Mouse (Mus musculus) cerebellum, adult 2 months (tissue): ENCODE data around the gene Mki67. TPM values are rescaled to one million over a fixed set of nuclear protein-coding genes. Genes with fewer than 3 reads are reported as not detected.
A peak's percentile ranks its signal among the peaks of the same experiment; 100 is the strongest.
"Not testable (repeated sequence)": the region's sequence is repeated elsewhere in the genome, so short reads cannot be mapped to it uniquely, and the experiment has no call there.

Experiments
- DNase-seq, 2 experiments: peaks; one replicate each; pipeline ENCODE4 v3.0.0; 2021
- H3K27ac ChIP-seq: fragments of 200-500 bp; 2 replicates; pipeline ENCODE4 v1.5.1; 2012; ENCODE audit warnings: low read length, control low read depth, inconsistent platforms; ENCODE audit not compliant: insufficient read depth
- H3K27me3 ChIP-seq: fragments of 200-500 bp; 2 replicates; pipeline ENCODE4 v1.6.1; 2012; ENCODE audit warnings: inconsistent platforms, mild to moderate bottlenecking, low read length, moderate library complexity; ENCODE audit not compliant: control insufficient read depth, insufficient read depth
- H3K4me1 ChIP-seq: fragments of 200-500 bp; 2 replicates; pipeline ENCODE4 v1.6.1; 2011; ENCODE audit warnings: low read length; ENCODE audit not compliant: control insufficient read depth, insufficient read depth
- H3K4me3 ChIP-seq: fragments of 200-500 bp; replicated peaks from 2 replicates; pipeline ENCODE3; 2011; ENCODE audit warnings: mild to moderate bottlenecking, low read depth, low read length, control low read depth; ENCODE audit not compliant: insufficient read depth
- CTCF ChIP-seq: fragments of 200-500 bp; IDR thresholded peaks from 2 replicates; pipeline ENCODE4 v1.5.1; 2011; ENCODE audit warnings: low read depth, mild to moderate bottlenecking, control low read depth, low read length, moderate library complexity, borderline replicate concordance; ENCODE audit not compliant: insufficient read depth
- POLR2A ChIP-seq: fragments of 200-500 bp; IDR thresholded peaks from 2 replicates; pipeline ENCODE4 v1.6.1; 2011; ENCODE audit warnings: low read length, control low read depth, borderline replicate concordance; ENCODE audit not compliant: insufficient read depth
- WGBS: fragments of 180-500 bp; shearing (Covaris S2); methylation state at CpG from one replicate; pipeline ENCODE4 v1.1.7; 2018; 5-methylcytosine and 5-hydroxymethylcytosine counted together
- polyA plus RNA-seq: library from polyadenylated mRNA; depleted of rRNA; stranded (reverse); fragments of >200 nt; gene quantifications from 2 replicates; pipeline ENCODE4 v1.2.3, GENCODE M21; 2012

The Mki67 gene
- polyA plus RNA-seq, 1 experiment = 0.10 TPM

DNA sequence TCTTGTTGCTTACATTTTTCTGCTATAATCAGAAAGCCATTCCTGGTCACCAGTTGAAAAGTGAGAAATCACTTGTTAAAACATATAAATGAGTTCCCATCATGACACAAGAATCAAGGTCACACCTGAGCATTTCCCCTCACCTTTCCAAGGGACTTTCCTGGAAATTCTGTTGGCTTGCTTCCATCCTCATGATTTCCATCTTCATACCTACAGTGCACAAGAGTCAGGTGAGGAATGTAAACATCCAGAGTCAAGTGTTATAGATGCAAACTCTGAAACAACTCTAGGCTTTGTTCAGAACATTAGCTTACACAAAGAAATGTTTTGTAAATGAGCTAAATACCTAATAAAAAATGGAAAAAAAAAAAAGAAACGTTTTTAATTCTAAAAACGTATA lies 5.5 kb downstream of the Mki67 start:
- TF ChIP-seq POLR2A (no peak), CTCF (no peak)
- no peak overlapping the region for H3K27ac ChIP-seq
- H3K27me3 ChIP-seq = no peaks in the 10 kb centered on the region; the same call in 1 of the 2 replicates
- H3K4me1 ChIP-seq = no peaks in the 10 kb centered on the region
- 72% methylated on average over 2 of the region's 2 CpGs for WGBS
- H3K4me3 ChIP-seq = no peak overlapping the region
- DNase-seq = no peak

GRCm38 (mm10) chr7:135705753-135706152 lies 10.4 kb downstream of the Mki67 start:
- H3K4me1 ChIP-seq = no peaks in the 10 kb centered on the region
- H3K27me3 ChIP-seq = no peaks in the 10 kb centered on the region
- TF ChIP-seq POLR2A = no peak
- no peak for TF ChIP-seq CTCF
- H3K27ac ChIP-seq = no peak overlapping the region
- no peak for DNase-seq
- 91% methylated on average over 6 of the region's 6 CpGs for WGBS
- no peak overlapping the region for H3K4me3 ChIP-seq

GRCm38 (mm10) chr7:135705083-135705482 lies 11.1 kb downstream of the Mki67 start:
- 93% methylated on average over 1 of the region's 1 CpGs for WGBS
- TF ChIP-seq CTCF (no peak), POLR2A (no peak)

GRCm38 (mm10) chr7:135704251-135704650 lies 11.9 kb downstream of the Mki67 start:
- Histone ChIP-seq H3K27me3 (no peaks in the 10 kb centered on the region), H3K27ac (no peak overlapping the region), H3K4me1 (no peaks in the 10 kb centered on the region), H3K4me3 (no peak overlapping the region)
- 98% methylated on average over 8 of the region's 8 CpGs for whole genome bisulfite sequencing
- no peak for DNase-seq
- TF ChIP-seq CTCF = no peak
- TF ChIP-seq POLR2A = no peak

More at GRCm38 (mm10) chr7:135705083-135705482, 11.1 kb downstream of the Mki67 start:
- DNase-seq = no peak
- Histone ChIP-seq H3K4me3 (no peak overlapping the region), H3K4me1 (no peaks in the 10 kb centered on the region), H3K27ac (no peak overlapping the region), H3K27me3 (no peaks in the 10 kb centered on the region)

- DNase-seq = no peak
- no peak overlapping the region for H3K4me3 ChIP-seq
- 94% methylated on average over 9 of the region's 9 CpGs for WGBS
- H3K27ac ChIP-seq = no peak overlapping the region
- TF ChIP-seq CTCF (no peak), POLR2A (no peak)
- no peaks in the 10 kb centered on the region for H3K27me3 ChIP-seq
- no peaks in the 10 kb centered on the region for H3K4me1 ChIP-seq
Observed at GRCm38 (mm10) chr7:135703600-135704148, 12.5 kb downstream of the Mki67 start.

DNA sequence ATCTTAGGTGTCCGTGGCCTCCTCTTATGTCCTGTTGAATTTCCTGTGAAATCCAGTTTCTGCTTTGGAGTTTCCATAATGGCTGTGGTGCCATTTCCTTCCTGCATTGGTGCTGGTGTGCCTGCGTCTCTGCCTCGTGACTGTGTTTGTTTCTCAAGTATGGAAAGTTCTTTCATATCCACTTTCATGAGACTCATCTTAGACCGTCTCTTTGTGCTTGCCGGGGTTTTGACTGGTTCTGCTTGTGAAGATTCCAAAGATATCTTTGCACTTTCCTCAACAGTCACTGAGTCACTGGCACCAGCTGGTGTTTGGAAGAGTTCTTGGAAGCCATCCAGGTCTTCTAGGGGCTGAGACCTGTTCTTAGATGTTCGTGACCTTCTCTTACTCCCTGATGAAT lies 16.8 kb downstream of the Mki67 start:
- not testable (repeated sequence) for H3K27me3 ChIP-seq, H3K4me3 ChIP-seq, H3K27ac ChIP-seq, DNase-seq, H3K4me1 ChIP-seq
- 32% methylated on average over 6 of the region's 6 CpGs for WGBS

GRCm38 (mm10) chr7:135698362-135698761 lies 17.8 kb downstream of the Mki67 start:
- WGBS = 98% methylated on average over 2 of the region's 2 CpGs
- TF ChIP-seq CTCF = no peak
- TF ChIP-seq POLR2A = no peak
- H3K27ac ChIP-seq = no peak overlapping the region
- no peak overlapping the region for H3K4me3 ChIP-seq
- H3K27me3 ChIP-seq = no peaks in the 10 kb centered on the region
- H3K4me1 ChIP-seq = no peaks in the 10 kb centered on the region; the same call in 1 of the 2 replicates
- DNase-seq = no peak

DNA sequence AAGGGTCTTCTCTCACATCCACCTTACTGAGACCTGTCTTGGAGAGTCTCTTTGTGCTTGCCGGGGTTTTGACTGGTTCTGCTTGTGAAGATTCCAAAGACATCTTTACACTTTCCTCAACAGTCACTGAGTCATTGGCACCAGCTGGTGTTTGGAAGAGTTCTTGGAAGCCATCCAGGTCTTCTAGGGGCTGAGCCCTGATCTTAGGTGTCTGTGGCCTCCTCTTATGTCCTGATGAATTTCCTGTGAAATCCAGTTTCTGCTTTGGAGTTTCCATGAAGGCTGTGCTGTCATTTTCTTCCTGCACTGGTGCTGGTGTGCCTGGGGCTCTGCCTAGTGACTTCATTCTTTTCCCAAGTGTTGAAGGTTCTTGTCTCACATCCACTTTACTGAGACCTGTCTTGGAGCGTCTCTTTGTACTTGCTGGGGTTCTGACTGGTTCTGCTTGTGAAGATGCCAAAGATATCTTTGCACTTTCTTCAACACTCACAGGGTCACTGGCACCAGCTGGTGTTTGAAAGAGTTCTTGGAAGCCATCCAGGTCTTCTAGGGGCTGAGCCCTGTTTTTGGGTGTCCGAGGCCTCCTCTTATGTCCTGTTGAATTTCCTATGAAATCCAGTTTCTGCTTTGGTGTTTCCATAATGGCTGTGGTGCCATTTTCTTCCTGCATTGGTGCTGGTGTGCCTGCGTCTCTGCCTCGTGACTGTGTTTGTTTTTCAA lies 19.0 kb downstream of the Mki67 start:
- not testable (repeated sequence) for H3K4me1 ChIP-seq, H3K4me3 ChIP-seq, H3K27me3 ChIP-seq, H3K27ac ChIP-seq
- DNase-seq = peak in 1 of 2 experiments; percentile 25
- WGBS = 74% methylated on average over 5 of the region's 5 CpGs
